Mouse (Mus musculus) c-Kit-positive CD71-positive TER-119-negative erythroid progenitor cells, embryonic 14.5 days (primary cell): ENCODE data around the gene 2700081O15Rik.

Experiments
- DNase-seq: peaks from one replicate; pipeline ENCODE4 v3.0.0-alpha.2; 2013; ENCODE audit warnings: low read depth

2700081O15Rik gene

GRCm38 (mm10) chr19:7420841-7421601 lies 3.6 kb downstream of the 2700081O15Rik start:
- no peak for DNase-seq

GRCm38 (mm10) chr19:7421602-7422591 lies 4.5 kb downstream of the 2700081O15Rik start:
- no peak for DNase-seq

- no peak for DNase-seq
Observed at GRCm38 (mm10) chr19:7422656-7423027, 5.2 kb downstream of the 2700081O15Rik start.

GRCm38 (mm10) chr19:7423028-7423655 lies 5.7 kb downstream of the 2700081O15Rik start:
- DNase-seq: no peak

- no peak for DNase-seq
Observed at GRCm38 (mm10) chr19:7423656-7424030, 6.2 kb downstream of the 2700081O15Rik start.

GRCm38 (mm10) chr19:7424131-7424530 lies 6.7 kb downstream of the 2700081O15Rik start:
- DNase-seq: no peak

- DNase-seq: no peak
Observed at GRCm38 (mm10) chr19:7424590-7425397, 7.4 kb downstream of the 2700081O15Rik start.

GRCm38 (mm10) chr19:7425398-7425775 lies 8.0 kb downstream of the 2700081O15Rik start:
- no peak for DNase-seq

GRCm38 (mm10) chr19:7434887-7435286 lies 17.5 kb downstream of the 2700081O15Rik start:
- no peak for DNase-seq

GRCm38 (mm10) chr19:7436061-7436970 lies 18.9 kb downstream of the 2700081O15Rik start:
- DNase-seq: peak; percentile 70

GRCm38 (mm10) chr19:7438295-7438694 lies 20.9 kb downstream of the 2700081O15Rik start:
- no peak for DNase-seq

- peak; percentile 53 for DNase-seq
Observed at GRCm38 (mm10) chr19:7441493-7441892, 24.1 kb downstream of the 2700081O15Rik start.

GRCm38 (mm10) chr19:7445105-7445504 lies 27.7 kb downstream of the 2700081O15Rik start:
- DNase-seq: no peak

- no peak for DNase-seq
Observed at GRCm38 (mm10) chr19:7445596-7445995, 28.2 kb downstream of the 2700081O15Rik start.

GRCm38 (mm10) chr19:7456803-7457202 lies 39.4 kb downstream of the 2700081O15Rik start:
- no peak for DNase-seq

- no peak for DNase-seq
Observed at GRCm38 (mm10) chr19:7458901-7459300, 41.5 kb downstream of the 2700081O15Rik start.

- DNase-seq: no peak
Observed at GRCm38 (mm10) chr19:7459370-7459769, 41.9 kb downstream of the 2700081O15Rik start.

GRCm38 (mm10) chr19:7467915-7468314 lies 50.5 kb downstream of the 2700081O15Rik start:
- no peak for DNase-seq

- DNase-seq: no peak
Observed at GRCm38 (mm10) chr19:7470643-7471042, 53.2 kb downstream of the 2700081O15Rik start.
